Mouse (Mus musculus): ENCODE data around the gene Unc119b.
A peak's percentile ranks its signal among the peaks of the same experiment; 100 is the strongest.
"Not testable (repeated sequence)": the region's sequence is repeated elsewhere in the genome, so short reads cannot be mapped to it uniquely, and the experiment has no call there.

Gene Unc119b

DNA sequence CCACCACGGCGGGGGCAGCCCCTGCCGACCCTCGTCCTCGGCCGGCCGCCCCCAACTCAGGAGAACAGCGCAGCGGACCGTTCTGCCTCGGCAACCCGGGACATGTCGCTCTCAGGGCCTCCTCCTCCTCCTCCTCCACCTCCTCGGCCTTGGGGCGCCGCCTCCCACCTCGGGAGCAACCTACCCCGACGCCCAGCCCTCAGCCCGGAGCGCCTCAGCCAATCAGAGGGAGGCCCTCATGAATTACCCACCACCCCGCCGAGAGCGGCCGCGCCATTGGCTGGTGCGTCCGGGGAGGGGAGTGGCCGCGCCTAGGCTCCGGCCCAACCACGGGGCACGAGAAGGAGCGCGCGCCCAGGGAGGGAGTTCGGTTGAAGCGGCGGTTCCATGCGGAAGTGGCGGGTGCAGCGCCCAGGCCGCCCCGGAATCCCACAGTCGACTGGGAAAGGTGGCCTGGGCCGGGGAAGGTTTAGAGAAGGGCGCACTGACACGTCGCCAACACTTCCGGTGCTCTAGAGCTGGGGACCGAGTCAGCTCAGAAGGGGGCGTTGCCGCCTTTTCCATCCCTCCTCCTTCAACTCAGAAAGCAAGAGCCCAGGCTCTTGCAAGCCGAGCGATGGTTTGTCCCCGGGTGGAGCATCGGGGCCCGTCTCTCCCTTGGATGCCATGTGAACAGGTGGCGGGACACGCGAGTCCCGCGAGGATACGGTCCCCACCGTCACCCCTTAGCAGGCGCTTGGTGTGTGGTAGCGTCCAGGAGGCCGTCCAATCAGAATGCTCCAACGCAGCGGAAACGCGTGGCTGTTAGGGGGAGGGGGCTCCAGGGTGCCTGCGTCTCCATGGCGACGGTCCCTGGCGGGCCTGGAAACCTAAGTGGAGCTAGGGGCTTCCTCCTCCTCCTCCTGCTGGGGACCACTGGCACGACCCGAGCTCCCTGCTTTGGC lies 23.5 kb upstream of the Unc119b start, which contains the start of gene Mlec:
TSS of gene Mlec (minus strand) at position 140 of the 944 bp plus-strand sequence.
- peak; percentile 99 for DNase-seq (ENCODE audit: low read depth, low spot score)

DNA sequence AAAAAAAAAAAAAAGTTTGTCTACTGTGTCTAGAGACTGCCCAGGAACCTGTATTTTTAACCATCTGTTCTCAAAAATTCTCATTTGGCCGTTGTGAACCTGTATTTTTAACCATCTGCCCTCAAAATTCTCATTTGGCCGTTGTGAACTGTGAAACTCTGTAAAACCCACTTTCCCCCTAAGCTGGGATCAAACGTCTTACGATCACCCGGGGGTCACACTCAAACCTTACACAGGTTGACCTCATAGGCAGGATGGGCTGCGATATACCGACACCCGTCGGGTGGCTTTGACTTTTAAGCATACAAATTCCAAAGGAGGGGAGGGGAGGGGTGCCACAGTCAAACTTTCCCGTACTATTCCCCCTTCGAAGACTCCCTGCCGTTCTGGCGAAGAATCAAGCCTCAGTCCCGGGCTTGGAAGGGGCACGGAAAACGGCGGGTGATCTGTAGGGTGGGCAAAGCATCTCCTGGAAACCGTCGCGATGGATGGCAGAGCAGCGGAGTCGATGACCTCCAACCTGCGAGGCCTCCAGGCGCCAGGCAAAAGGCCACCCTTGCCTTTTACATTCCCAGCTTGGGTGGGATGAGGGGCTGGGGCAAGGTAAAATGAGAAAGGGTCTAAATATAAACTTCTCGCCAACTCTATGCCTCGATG lies 22.3 kb upstream of the Unc119b start:
- DNase-seq (ENCODE audit: low read depth, low spot score): peak; percentile 67

DNA sequence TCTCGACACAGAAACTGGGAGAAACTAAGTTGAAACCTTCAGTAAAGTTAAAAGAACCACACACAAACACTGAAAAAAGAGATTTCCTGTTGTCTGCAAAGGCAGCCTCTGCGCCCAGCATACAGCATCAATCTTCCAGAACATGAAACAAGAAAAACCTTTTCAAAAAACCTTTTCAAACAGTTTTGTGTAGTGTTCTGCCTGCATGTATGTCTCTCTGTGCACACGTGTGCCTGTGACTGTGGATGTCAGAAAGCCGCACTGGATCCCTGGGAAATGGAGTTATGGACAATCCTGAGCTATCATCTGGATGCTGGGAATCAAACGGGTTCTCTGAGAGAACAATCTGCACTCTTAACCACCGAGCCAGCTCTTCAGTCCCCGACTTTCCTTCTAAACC lies 21.6 kb upstream of the Unc119b start:
- peak; percentile 53 for DNase-seq (ENCODE audit: low read depth, low spot score)

DNA sequence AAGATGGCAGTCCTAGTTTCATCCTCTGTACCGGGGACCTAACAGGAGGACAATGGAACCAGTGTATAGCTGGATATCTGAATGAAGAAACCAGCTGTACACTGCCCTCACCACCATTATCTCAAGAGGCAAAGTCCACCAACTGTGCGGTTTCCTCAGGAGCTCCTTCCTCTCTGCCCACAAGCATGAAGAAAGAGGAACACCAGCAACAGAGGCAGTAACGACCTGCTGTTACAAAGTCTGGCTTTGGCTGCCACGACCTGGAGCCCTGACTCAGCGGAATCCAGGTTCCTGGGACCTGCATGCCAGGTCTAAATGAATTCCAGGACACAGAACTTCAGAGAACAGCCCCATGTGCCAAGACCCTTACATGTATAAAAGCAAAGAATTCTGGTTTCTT lies 21.1 kb upstream of the Unc119b start:
- peak; percentile 32 for DNase-seq (ENCODE audit: low read depth, low spot score)

DNA sequence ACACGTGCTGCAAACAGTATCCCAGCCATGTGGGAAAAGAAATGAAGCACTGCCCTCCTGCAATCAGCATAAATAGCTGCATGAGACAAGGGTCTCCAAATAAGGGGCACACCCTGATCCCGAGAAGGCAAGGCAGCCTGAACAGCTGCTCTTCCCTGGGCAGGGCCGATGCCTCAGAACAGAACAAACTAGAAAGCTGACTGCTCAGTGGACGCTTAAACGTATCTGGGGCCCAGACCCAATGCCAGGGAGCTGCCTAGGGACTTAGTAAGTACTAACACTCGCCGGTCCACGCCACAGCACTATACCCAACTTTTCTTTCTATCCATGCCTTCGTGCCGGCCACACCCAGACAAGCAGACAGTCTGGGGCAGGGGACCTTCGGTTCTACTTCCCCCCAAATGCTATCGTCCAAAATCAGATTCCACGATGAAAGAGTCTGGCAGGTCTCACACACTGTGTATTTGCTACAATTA lies 20.4 kb upstream of the Unc119b start:
- no peak for DNase-seq (ENCODE audit: low read depth, low spot score)

DNA sequence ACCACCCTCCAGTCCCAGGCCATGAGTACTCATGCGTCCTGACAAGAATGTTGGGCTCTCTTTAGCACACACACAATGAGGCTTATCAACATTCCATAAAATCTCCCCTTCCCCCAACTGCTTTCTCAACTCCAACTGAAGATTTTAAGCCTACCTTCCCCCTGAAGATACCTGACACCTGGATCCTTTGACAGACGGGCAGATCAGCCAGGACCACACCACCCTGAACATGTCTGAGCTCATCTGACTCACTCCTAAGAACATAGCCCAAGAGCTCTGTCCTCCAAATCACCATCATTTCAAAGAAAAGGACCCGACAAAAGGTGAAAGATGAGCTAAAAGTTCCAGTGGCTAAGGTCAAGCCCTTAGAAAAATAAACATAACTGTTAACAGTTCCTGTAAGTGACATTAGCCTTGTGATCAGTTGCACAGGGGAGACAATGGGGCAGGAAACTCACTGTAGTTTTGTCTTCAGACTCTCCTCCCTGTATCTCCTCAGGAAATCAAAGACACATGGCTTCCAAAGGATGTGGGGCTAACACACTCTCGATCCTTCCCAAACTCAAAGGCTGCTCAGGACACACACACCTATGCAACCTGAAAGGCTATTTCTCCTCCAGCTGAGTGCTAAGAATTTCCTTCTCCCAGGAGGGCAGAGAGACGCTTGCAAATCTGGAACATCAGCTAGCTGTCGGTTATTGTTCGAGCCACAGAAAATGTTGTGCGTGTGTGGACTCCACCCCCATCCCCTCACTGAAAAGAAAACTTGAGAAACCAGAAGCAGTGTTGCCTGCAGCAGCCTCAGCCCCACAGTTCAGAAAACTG lies 17.6 kb upstream of the Unc119b start:
- DNase-seq (ENCODE audit: low read depth, low spot score): peak; percentile 41

DNA sequence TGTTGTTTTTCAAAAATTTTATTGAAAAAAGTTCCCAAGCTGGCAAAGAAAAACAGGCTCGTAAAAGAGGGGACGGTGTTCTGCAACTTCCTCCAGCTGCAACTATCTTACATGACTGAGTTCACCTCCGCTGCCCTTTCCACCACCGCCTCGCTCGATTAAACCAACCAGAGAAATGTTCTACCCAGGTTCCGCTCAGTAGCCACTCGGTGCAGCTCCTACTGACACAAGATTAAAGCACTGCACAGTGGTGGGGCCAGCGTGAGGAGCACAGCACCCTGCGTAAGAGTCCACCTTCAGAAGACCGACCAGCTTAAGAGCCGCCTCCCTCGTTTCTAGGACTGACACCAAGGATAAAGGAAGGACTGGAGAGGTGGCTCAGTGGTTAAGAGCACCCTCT lies 16.7 kb upstream of the Unc119b start:
- DNase-seq (ENCODE audit: low read depth, low spot score): peak; percentile 49

DNA sequence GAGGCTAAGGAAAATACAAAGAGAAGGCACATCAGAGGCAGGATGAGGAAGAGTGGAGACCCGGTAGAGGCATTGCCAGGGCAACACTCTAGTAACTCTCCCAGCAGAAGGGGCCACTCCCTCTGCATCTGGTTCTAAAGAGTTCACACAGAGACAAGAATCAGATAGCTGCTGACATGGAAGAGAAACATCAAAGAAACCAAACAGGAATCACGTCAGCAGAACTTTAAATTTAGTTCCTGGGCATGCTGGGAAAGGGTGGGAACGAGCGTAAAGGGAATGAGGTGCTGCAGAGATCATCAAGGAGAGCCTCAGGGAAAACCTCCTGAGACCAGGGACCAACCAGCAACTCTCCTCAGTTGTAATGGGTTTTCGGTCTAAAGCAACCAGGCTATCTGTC lies 16.2 kb upstream of the Unc119b start:
- DNase-seq (ENCODE audit: low read depth, low spot score): peak; percentile 67

DNA sequence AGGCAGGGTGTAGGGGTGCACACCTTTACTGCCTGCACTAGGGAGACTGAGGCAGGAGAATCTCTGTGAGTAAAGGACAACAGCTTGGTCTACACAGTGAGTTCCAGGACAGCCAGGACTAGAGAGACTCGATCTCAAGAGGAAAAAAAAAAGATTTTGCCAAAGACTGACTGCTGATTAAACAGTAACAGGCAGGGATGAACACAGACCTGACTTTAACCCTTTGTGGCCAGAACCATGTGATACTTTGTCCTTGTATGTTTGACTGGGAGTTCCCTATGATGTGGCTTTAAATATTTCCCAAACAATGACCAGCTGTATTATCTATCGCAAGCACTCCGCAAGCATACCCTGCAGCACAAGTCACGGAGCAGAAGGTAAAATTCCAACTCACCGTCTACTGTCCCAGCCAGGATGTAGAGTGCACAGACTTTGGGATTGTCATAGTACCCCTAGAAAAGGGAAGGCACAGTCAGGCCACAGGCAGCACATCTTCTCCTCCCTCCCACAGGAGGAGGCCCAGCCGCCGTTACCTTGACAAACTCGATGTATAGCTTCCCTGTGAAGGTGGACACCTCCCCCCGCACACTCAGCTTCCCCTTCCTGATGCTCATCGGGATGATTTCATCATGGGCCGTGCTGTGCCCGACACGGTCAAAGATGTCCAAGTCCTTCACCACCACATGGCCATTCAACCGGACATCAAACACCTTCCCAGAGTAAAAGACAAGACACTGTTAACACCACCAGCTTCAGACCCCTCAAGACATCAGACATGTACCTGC lies 15.1 kb upstream of the Unc119b start:
- DNase-seq (ENCODE audit: low read depth, low spot score): no peak

DNA sequence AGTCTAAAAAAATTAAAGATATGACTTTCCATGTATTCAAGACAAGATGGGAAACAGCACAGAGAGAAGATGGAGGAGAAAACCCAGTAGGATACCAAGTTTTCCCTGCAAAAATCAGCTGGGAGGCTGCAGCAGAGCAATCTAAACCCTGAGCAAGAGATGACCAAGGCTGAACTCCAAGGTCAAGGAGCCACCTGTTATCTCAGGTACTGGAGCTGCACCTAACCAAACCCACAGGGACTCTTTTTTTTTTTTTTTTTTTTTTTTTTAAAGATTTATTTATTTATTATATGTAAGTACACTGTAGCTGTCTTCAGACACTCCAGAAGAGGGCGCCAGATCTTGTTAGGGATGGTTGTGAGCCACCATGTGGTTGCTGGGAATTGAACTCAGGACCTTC lies 14.1 kb upstream of the Unc119b start:
- not testable (repeated sequence) for DNase-seq (ENCODE audit: low read depth, low spot score)

DNA sequence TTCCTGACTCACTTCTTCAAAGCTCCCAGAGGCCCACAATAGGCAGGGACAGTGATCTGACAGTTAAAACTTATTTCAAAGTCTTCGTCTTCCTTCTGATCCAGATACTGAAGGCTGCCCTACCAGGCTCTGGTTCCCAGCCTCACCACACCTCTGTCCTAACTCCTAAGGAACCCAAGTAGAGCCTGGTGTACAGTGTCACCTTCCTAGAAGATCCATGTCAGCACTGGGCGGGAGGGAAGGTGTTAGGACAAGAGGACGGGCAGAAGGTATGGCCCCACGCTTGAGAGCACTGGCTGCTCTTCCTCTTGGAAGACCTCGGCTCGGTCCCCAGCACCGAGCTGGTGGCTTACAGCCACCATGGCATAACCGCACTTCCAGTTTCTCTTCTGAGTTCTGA lies 13.6 kb upstream of the Unc119b start:
- DNase-seq (ENCODE audit: low read depth, low spot score): no peak

DNA sequence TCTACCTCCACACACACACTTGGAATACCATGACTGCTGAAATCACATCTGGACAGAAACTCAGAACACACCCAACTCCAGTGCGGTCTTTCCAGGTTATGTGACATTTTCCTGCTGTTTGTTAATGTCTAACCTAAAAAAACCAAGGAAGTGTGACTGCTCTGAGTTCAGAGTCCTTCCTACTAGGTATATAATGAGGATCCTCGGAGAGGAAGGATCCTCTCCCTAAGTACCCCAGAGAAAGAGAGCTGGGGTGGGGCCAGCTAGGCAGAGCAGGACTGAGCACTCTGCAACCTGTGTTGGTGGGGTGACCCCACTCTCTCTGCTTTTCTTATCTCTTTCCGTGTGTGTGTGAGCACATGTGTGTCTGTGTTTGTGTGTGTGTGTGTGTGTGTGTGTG lies 12.6 kb upstream of the Unc119b start:
- no peak for DNase-seq (ENCODE audit: low read depth, low spot score)

DNA sequence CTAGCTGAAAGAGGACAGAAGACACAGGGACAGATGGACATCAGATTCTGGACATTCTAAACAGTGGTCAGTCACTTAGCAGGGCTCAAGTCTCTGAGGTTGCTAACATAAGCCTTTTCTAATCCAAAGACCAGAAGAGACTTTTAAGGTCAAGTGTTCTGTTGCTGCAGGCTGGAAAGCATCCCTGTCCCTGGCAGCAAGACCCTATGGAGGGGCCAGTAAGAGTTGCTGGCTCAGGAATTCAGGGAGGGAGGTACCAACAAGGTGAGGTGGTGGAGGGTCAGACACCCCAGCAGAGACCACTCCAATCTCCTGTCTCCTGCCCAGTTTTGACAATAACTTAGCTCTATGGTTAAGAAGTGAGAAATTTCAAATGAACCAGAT lies 12.0 kb upstream of the Unc119b start:
- no peak for DNase-seq (ENCODE audit: low read depth, low spot score)

DNA sequence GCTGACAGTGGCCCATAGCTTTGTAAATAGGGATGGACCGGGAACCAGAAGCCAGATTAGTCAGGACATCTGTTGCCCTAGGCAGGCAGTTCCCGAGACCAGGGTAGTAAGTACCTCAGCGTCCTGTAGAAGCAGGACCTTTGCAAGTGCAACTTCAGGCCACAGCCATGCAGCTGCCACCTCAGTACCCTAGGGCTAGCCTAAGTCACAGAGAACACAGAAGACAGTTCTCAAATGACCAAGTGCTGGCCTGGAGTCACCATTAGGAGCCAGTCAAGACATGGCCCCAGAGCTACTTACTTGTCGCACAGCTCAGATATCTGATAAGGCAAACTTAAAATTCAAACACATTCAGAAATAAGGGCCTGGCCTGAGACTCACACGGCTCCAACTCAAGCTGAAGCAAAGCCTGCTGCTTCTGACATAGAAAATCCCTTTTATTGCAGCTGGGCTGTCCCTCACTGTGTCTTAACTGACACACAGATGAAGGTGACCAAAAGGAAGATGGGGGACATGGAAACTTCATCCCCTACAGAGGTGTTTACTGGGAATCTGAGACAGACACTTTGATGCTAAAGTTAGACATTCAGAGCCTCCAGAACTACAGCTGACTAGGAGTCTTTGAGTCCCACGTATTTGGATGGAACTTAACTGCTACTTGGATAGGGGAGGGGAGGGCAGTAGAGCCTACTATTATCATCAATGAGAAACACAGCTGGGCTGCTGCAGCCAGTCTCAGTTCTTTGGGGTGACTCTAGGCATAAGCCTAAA lies 11.4 kb upstream of the Unc119b start:
- no peak for DNase-seq (ENCODE audit: low read depth, low spot score)

DNA sequence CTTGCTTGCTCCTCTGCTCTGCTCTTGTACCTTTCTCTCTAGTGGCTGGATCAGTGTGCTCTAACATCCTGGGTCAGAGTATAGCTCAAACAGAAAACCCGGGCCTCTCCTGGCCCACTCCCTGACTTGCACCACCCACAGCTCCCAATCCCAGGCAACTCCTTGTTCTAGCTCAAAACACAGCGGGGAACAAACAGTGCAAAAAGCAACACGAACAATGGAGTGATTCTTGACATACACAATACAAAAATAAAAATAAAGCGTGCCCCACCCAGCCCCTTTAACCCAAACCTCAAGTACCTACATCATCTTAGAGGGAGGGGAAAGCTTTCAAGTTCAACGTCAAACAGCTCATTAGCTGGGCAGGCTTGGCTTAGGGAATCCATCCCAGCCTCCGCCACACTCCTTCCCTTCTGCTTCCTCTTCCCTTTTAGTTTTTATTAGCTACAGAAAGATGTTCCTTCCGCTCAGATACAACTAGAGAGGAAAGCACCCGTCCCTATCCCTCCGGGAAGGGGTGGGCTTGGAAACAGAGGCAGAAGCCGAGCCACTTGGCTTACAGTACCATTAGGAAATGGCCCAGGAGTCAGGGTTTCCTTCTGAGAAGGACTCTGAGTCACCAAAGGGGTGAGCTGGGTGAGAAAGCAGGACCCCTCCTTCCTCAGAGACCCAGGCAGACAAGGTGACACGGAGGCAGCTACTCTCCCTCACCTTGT lies 10.6 kb upstream of the Unc119b start:
- no peak for DNase-seq (ENCODE audit: low read depth, low spot score)

DNA sequence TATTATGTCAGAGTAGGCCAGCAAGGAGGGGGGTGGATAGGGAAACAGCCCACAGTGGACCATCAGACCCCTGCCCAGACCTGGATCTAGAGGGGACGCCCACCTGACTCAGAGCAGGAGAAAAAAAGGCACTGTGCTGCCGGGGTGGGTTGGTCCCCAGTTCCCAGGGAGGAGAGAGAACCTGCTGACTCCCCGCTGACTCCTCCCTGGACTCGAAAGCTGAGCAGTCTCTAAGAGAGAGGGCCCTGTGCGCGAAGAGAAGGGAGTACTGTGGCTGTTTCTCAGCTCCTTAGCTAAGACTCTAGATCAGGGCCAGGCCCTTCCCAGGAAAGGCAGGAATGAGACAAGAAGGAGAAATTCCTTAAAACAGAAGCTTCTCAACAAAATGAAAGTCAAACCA lies 9.7 kb upstream of the Unc119b start:
- no peak for DNase-seq (ENCODE audit: low read depth, low spot score)

DNA sequence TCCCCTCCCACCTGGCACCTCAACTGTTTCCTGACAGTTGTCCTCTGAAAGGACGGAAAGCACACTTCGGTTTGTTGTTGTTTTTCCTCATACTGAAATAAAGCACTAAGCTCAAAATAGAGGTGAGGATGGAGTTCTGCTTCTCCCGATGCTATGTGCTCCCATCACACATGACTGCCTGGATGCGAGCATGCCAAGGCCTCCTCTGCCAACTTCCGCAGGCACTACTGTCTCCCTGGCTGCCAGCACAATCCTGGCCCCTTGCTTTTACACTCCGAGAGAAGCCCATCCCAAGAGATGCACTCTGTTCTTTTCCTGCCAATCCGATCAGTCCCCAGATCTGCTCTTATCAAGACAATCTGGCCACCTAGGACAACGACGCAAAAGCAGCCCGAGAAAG lies 8.8 kb upstream of the Unc119b start:
- no peak for DNase-seq (ENCODE audit: low read depth, low spot score)

DNA sequence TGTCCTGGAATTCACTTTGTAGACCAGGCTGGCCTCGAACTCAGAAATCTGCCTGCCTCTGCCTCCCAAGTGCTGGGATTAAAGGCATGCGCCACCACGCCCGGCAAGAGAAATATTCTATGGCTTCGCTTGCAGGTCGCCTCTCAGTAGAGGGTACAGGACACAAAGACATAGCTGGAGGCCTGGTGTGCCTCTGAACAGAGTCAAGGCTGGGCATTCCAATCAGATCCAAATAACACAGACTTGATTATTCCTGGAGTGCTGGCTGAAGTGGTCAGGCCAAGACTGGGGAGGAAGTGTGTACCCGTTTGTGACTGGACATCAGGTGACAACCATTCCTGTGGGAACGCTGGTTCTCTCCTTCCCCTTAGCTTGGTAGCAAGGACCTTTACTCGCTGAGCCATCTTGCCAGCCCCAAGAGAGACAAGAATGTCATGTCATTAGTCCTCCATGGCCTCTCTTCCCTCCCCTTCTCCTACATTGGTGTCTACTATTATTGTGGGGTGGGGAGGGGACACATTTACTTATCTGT lies 7.5 kb upstream of the Unc119b start:
- no peak for DNase-seq (ENCODE audit: low read depth, low spot score)

DNA sequence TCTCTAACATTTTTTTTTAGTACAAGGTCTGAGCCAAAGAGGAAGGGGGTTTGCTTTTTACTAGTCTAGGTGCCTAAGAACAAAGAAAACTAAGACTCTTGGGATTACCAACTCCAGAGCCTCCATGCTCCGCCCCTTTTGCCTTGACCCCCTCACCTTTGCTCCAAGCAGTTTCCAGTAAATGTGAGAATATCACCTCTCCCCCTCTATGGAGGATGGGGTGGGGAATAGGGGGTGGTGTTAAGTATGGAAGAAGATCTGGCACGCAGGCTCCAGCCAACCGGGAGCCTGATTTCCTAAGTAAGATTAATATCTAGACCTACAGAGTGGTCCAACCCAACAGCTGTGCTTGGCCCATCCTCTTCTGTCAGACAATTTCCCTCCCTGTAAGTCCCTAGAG lies 6.0 kb upstream of the Unc119b start:
- no peak for DNase-seq (ENCODE audit: low read depth, low spot score)

DNA sequence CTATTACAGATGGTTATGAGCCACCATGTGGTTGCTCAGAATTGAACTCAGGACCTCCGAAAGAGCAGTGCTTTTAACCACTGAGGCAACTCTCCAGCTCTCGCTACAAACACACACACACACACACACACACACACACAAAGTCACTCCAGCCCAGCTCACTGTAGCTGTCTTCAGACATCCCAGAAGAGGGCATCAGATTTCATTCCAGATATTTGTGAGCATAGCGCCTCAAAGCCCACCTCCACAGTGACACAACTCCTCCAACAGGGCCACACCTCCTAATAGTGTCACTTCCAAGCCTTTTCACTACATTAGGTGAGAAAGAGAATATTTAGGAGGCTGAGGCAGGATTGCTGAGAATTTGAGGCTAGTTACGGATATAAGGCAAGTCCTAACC lies 4.3 kb upstream of the Unc119b start:
- DNase-seq (ENCODE audit: low read depth, low spot score): no peak
